Mouse (Mus musculus): ENCODE measurements around the gene Thyn1. TPM values are rescaled to one million over a fixed set of nuclear protein-coding genes. Genes with fewer than 3 reads are reported as not detected.

Gene Thyn1
- total and polyA plus RNA-seq, 3 experiments: 105 to 130 TPM; not detected in 1

GRCm38 (mm10) chr9:27006866-27007265 is 7.4 kb downstream of the Thyn1 start:
- H3K4me1 ChIP-seq (ENCODE audit: control insufficient read depth in 1 of 2, insufficient read depth in 2 of 2, low read length in 2 of 2): peaks cover 0 to 9% of the 10 kb centered on the region in 2 experiments; a peak in 2 of 4 replicates
- no peak overlapping the region for H3K9ac ChIP-seq (ENCODE audit: control insufficient read depth, low read depth, low read length, poor library complexity, severe bottlenecking)
- H3K27ac ChIP-seq (ENCODE audit: control insufficient read depth, low read depth, low read length): no peak overlapping the region
- H3K79me2 ChIP-seq (ENCODE audit: control insufficient read depth, insufficient read depth, low read length, poor library complexity): no peaks in the 10 kb centered on the region
- H3K27me3 ChIP-seq (ENCODE audit: control insufficient read depth in 1 of 2, insufficient read depth in 2 of 2, low read length in 2 of 2): no peaks in the 10 kb centered on the region
- no peaks in the 10 kb centered on the region for H3K9me3 ChIP-seq (replicated peaks; ENCODE audit: insufficient read depth, low read length)
- no peak for TF ChIP-seq EP300 (IDR thresholded peaks at IDR 0.05; ENCODE audit: low read depth in 1 of 2, low read length in 2 of 2)
- TF ChIP-seq CTCF (IDR thresholded peaks at IDR 0.05 in 2 of 3, conservative IDR thresholded peaks at IDR 0.05 in 1 of 3; ENCODE audit: control insufficient read depth in 1 of 3, insufficient read depth in 1 of 3, low read depth in 2 of 3, low read length in 3 of 3, poor library complexity in 1 of 3, severe bottlenecking in 1 of 3): 0 out of 6 replicates have a peak, but pooled peaks of 1 of the 3 experiments have one; percentile 4
- no peak overlapping the region for H3K4me3 ChIP-seq (ENCODE audit: control insufficient read depth in 1 of 2, insufficient read depth in 1 of 2, low read depth in 2 of 2, low read length in 2 of 2)
- DNase-seq (ENCODE audit: low read depth, low spot score): no peak
- H3K36me3 ChIP-seq (ENCODE audit: control insufficient read depth in 1 of 2, insufficient read depth in 2 of 2, low read length in 2 of 2): peaks cover 7 to 10% of the 10 kb centered on the region in 2 experiments

GRCm38 (mm10) chr9:27009231-27009630 is 9.7 kb downstream of the Thyn1 start:
- Histone ChIP-seq H3K36me3 (ENCODE audit: control insufficient read depth in 1 of 2, insufficient read depth in 2 of 2, low read length in 2 of 2) (peaks cover 0 to 4% of the 10 kb centered on the region in 2 experiments; a peak in 3 of 4 replicates), H3K9me3 (replicated peaks; ENCODE audit: insufficient read depth, low read length) (no peaks in the 10 kb centered on the region), H3K4me1 (ENCODE audit: control insufficient read depth in 1 of 2, insufficient read depth in 2 of 2, low read length in 2 of 2) (no peaks in the 10 kb centered on the region), H3K27ac (ENCODE audit: control insufficient read depth, low read depth, low read length) (no peak overlapping the region), H3K27me3 (ENCODE audit: control insufficient read depth in 1 of 2, insufficient read depth in 2 of 2, low read length in 2 of 2) (no peaks in the 10 kb centered on the region), H3K4me3 (ENCODE audit: control insufficient read depth in 1 of 2, insufficient read depth in 1 of 2, low read depth in 2 of 2, low read length in 2 of 2) (no peak overlapping the region), H3K9ac (ENCODE audit: control insufficient read depth, low read depth, low read length, poor library complexity, severe bottlenecking) (no peak overlapping the region), H3K79me2 (ENCODE audit: control insufficient read depth, insufficient read depth, low read length, poor library complexity) (no peaks in the 10 kb centered on the region)
- DNase-seq (ENCODE audit: low read depth, low spot score): no peak
- TF ChIP-seq JUND (IDR thresholded peaks at IDR 0.05; ENCODE audit: low read depth, low read length) (no peak), USF1 (IDR thresholded peaks at IDR 0.05; ENCODE audit: low read depth, low read length) (no peak), ZKSCAN1 (IDR thresholded peaks at IDR 0.05; ENCODE audit: low read depth, low read length) (no peak), USF2 (IDR thresholded peaks at IDR 0.05; ENCODE audit: borderline replicate concordance in 1 of 2, insufficient read depth in 1 of 2, low read depth in 1 of 2, low read length in 2 of 2) (no peak), CTCF (IDR thresholded peaks at IDR 0.05 in 2 of 3, conservative IDR thresholded peaks at IDR 0.05 in 1 of 3; ENCODE audit: control insufficient read depth in 1 of 3, insufficient read depth in 1 of 3, low read depth in 2 of 3, low read length in 3 of 3, poor library complexity in 1 of 3, severe bottlenecking in 1 of 3) (no peak), MAZ (IDR thresholded peaks at IDR 0.05; ENCODE audit: low read depth, low read length) (no peak), MAFK (IDR thresholded peaks at IDR 0.05; ENCODE audit: borderline replicate concordance, low read depth, low read length) (no peak), ETS1 (IDR thresholded peaks at IDR 0.05; ENCODE audit: low read depth, low read length) (no peak), CHD1 (IDR thresholded peaks at IDR 0.05; ENCODE audit: low read depth, low read length) (no peak), ZNF384 (IDR thresholded peaks at IDR 0.05; ENCODE audit: low read depth, low read length) (no peak)

- Histone ChIP-seq H3K36me3 (ENCODE audit: control insufficient read depth in 1 of 2, insufficient read depth in 2 of 2, low read length in 2 of 2) (peaks cover 0 to 5% of the 10 kb centered on the region in 2 experiments; a peak in 2 of 4 replicates), H3K79me2 (ENCODE audit: control insufficient read depth, insufficient read depth, low read length, poor library complexity) (no peaks in the 10 kb centered on the region)
Measured at GRCm38 (mm10) chr9:27011572-27011971, 12.1 kb downstream of the Thyn1 start.

More at GRCm38 (mm10) chr9:27011572-27011971, 12.1 kb downstream of the Thyn1 start:
- Histone ChIP-seq H3K27me3 (ENCODE audit: control insufficient read depth in 1 of 2, insufficient read depth in 2 of 2, low read length in 2 of 2) (no peaks in the 10 kb centered on the region), H3K9ac (ENCODE audit: control insufficient read depth, low read depth, low read length, poor library complexity, severe bottlenecking) (no peak overlapping the region), H3K4me1 (ENCODE audit: control insufficient read depth in 1 of 2, insufficient read depth in 2 of 2, low read length in 2 of 2) (no peaks in the 10 kb centered on the region), H3K9me3 (replicated peaks; ENCODE audit: insufficient read depth, low read length) (no peaks in the 10 kb centered on the region), H3K27ac (ENCODE audit: control insufficient read depth, low read depth, low read length) (no peak overlapping the region), H3K4me3 (ENCODE audit: control insufficient read depth in 1 of 2, insufficient read depth in 1 of 2, low read depth in 2 of 2, low read length in 2 of 2) (no peak overlapping the region)
- DNase-seq (ENCODE audit: low read depth, low spot score): no peak
- TF ChIP-seq ELF1 (IDR thresholded peaks at IDR 0.05; ENCODE audit: low read depth, low read length) (no peak), CHD1 (IDR thresholded peaks at IDR 0.05; ENCODE audit: low read depth, low read length) (no peak), ZNF384 (IDR thresholded peaks at IDR 0.05; ENCODE audit: low read depth, low read length) (no peak), JUND (IDR thresholded peaks at IDR 0.05; ENCODE audit: low read depth, low read length) (no peak), NRF1 (IDR thresholded peaks at IDR 0.05; ENCODE audit: insufficient read depth, low read depth, low read length, poor library complexity, severe bottlenecking) (no peak), TAL1 (IDR thresholded peaks at IDR 0.05; ENCODE audit: low read length) (no peak), GABPA (IDR thresholded peaks at IDR 0.05; ENCODE audit: low read depth, low read length) (no peak), MXI1 (IDR thresholded peaks at IDR 0.05; ENCODE audit: low read depth, low read length) (no peak), POLR2AphosphoS2 (IDR thresholded peaks at IDR 0.05; ENCODE audit: low read length) (no peak), MAZ (IDR thresholded peaks at IDR 0.05; ENCODE audit: low read depth, low read length) (no peak), USF1 (IDR thresholded peaks at IDR 0.05; ENCODE audit: low read depth, low read length) (no peak), TBP (IDR thresholded peaks at IDR 0.05; ENCODE audit: low read depth, low read length) (no peak), HCFC1 (IDR thresholded peaks at IDR 0.05; ENCODE audit: low read depth, low read length) (no peak), RCOR1 (IDR thresholded peaks at IDR 0.05; ENCODE audit: low read depth, low read length) (no peak), MAX (IDR thresholded peaks at IDR 0.05; ENCODE audit: low read length) (no peak), EP300 (IDR thresholded peaks at IDR 0.05; ENCODE audit: low read depth in 1 of 2, low read length in 2 of 2) (no peak)

All from MEL (cell line).